Mouse (Mus musculus): ENCODE results near the gene Ihh. TPM values are rescaled to one million over a fixed set of nuclear protein-coding genes. Genes with fewer than 3 reads are reported as not detected.

The Ihh gene
- polyA plus RNA-seq (2016; fragmentation: Nextera tagmentation; extraction: Ambion mirVana) = 0.18 and 0.60 TPM in 2 replicates

DNA sequence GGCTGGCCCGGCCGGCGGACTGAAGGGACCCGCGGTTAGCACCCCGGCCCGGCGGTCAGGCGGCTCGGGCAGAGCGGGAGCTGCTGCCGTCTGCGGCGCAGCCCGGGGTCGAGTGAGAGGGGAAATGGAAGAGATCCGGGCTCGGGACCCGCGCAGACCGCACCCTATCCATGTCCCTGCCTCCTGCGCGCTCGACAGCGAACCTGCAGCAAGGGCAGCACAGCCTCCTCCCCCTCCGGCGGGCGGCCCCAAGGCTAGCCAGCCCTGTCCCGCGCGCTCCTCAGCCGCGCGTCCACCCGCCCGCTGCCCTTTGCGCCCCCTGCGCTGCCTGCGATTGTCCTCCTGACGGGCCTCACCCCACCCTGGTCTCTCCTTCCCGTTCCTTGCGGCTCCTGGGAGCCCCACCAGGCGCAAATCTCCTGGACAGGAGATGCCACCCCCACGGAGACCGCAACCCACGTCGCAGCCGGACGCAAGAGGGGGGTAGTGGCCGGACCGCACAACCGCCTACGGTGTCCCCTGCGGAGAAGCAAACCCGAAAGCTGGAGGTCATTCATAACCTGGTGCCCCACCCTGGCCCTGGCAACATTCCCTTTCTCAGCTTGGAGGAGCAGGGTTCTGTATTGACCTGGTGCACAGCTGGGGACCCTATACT is at the start of gene Ihh:
Gene Ihh, minus strand, starts transcription at position 117 of the 655 bp plus-strand sequence.
- no peak for ATAC-seq (ENCODE audit: insufficient number of reproducible peaks, insufficient read depth, low FRiP score, low TSS enrichment)
- Histone ChIP-seq H3K9me3 (no peaks in the 10 kb centered on the region), H3K27me3 (peaks cover 92% of the 10 kb centered on the region), H3K27ac (no peak within 1 kb of the TSS), H3K4me2 (replicated peaks) (peak within 1 kb of the TSS; percentile 63), H3K36me3 (no peaks in the 10 kb centered on the region), H3K4me3 (peak within 1 kb of the TSS; percentile 37), H3K4me1 (peaks cover 19% of the 10 kb centered on the region), H3K9ac (peak within 1 kb of the TSS; percentile 27; the same call in 1 of the 2 replicates)
- WGBS = under 1% methylated on average over 43 of the region's 55 CpGs

DNA sequence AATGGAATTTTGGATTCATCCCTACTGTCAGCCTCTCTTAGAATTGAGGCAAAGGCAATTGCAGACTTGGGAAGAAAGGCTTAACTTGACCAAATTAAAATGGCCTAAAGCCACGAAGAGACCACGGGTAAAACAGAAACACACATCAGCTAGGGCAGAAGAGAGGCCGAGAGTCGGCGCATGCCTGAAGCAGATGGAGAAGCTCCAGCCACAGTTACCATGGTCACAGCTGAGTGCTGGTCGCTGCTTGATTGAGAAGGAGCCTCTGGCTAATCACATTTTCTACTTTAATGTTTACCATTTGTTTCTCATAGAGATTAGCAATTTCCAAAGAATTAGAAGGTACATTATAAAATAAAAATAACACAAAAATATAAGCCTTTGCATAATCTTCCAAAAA is 49.7 kb upstream of the Ihh start:
- H3K27ac ChIP-seq = no peak overlapping the region
- H3K9me3 ChIP-seq = no peaks in the 10 kb centered on the region
- H3K4me1 ChIP-seq = 0 out of 2 replicates have a peak, but pooled peaks cover 5% of the 10 kb centered on the region
- H3K27me3 ChIP-seq = no peaks in the 10 kb centered on the region
- H3K4me2 ChIP-seq (replicated peaks) = no peak overlapping the region
- 40% methylated on average over 6 of the region's 6 CpGs for WGBS
- no peak overlapping the region for H3K9ac ChIP-seq
- H3K36me3 ChIP-seq = no peaks in the 10 kb centered on the region
- ATAC-seq (ENCODE audit: insufficient number of reproducible peaks, insufficient read depth, low FRiP score, low TSS enrichment) = no peak
- H3K4me3 ChIP-seq = no peak overlapping the region

DNA sequence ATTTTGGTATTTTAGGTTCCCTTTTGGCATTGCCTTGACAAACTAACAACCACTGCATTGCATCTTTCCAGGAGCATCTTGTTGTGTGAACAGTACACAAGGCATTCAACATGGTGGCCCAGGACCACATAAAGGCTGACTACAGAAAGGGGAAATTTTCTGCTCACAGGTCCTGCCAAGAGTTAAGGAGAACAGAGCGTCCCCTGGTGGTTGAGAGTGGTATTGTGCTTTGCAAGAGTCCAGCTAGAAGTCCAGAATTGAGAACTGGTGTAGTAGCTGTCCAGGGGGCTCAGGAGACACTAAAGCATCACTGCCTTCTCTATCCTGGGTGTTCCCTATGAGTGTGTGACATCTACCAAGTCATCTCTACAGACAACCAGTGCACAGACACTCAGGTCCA is 49.0 kb upstream of the Ihh start:
- Histone ChIP-seq H3K4me2 (replicated peaks) (no peak overlapping the region), H3K4me1 (0 out of 2 replicates have a peak, but pooled peaks cover 4% of the 10 kb centered on the region), H3K9ac (no peak overlapping the region), H3K4me3 (no peak overlapping the region), H3K27me3 (no peaks in the 10 kb centered on the region), H3K36me3 (no peaks in the 10 kb centered on the region), H3K27ac (no peak overlapping the region), H3K9me3 (no peaks in the 10 kb centered on the region)
- ATAC-seq (ENCODE audit: insufficient number of reproducible peaks, insufficient read depth, low FRiP score, low TSS enrichment) = no peak
- 0% methylated on average over 1 of the region's 1 CpGs for WGBS

DNA sequence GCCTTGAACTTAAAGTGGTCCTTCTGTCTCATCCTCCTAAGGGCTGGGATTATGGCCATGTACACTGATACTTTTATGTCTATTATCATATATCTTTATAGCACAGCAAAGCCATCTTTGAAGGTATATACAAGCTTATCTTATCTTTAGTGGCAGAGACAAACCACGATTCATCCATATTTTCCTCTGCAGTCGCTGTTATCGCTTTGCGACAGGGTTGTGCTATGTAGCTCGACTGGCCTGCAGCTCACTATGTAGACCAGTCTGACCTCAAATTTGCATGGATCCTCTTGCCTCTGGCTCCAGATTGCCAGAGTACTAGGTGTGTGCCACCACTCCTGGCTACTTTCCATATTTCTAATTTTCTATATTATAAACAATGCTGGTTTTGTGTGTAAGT is 47.7 kb upstream of the Ihh start:
- Histone ChIP-seq H3K36me3 (no peaks in the 10 kb centered on the region), H3K27ac (no peak overlapping the region), H3K4me1 (0 out of 2 replicates have a peak, but pooled peaks cover 4% of the 10 kb centered on the region), H3K9me3 (no peaks in the 10 kb centered on the region), H3K27me3 (no peaks in the 10 kb centered on the region), H3K9ac (no peak overlapping the region), H3K4me2 (replicated peaks) (no peak overlapping the region), H3K4me3 (no peak overlapping the region)
- ATAC-seq (ENCODE audit: insufficient number of reproducible peaks, insufficient read depth, low FRiP score, low TSS enrichment) = no peak
- WGBS = 87% methylated on average over 5 of the region's 5 CpGs

DNA sequence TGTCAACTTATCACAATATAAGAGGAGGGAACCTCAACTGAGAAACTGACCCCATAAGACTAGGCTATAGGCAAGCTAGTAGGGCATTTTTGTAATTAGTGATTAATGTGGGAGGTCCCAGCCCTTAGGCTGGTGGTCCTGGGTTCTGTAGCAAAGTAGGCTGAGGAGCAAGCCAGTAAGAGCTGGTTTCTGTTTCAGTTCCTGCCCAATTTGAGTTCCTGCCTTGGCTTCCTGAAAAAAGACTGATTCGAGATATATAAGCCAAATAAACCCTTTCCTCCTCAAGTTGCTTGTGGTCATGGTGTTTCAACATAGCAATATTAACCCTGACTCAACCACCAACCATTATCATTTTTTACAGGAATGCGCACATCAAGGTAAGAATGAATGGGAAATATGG is 45.8 kb upstream of the Ihh start:
- no peak overlapping the region for H3K4me2 ChIP-seq (replicated peaks)
- H3K9ac ChIP-seq = no peak overlapping the region
- WGBS = 76% methylated on average over 2 of the region's 2 CpGs
- no peak for ATAC-seq (ENCODE audit: insufficient number of reproducible peaks, insufficient read depth, low FRiP score, low TSS enrichment)
- H3K4me3 ChIP-seq = no peak overlapping the region
- H3K4me1 ChIP-seq = 0 out of 2 replicates have a peak, but pooled peaks cover 4% of the 10 kb centered on the region
- H3K27me3 ChIP-seq = no peaks in the 10 kb centered on the region
- H3K27ac ChIP-seq = no peak overlapping the region
- no peaks in the 10 kb centered on the region for H3K36me3 ChIP-seq
- no peaks in the 10 kb centered on the region for H3K9me3 ChIP-seq

DNA sequence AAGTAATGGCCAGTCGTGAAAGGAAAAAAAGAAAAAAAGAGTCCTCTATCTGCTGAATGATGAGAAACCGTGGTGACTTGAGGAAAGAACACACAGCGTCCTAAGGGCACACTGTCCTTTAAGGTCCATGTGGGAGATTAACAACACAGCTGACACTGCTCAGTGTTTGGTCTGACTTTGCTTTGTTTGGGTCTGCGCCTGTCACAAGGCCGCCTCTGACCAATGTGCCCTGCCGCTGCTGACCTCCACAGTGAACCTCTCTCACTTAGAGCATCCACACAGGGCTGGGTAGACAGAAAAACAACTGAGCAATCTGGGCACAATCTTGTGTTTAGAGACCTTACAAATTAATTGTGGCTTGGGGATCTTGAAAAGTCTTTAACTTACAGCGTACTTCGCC is 25.5 kb upstream of the Ihh start:
- no peak overlapping the region for H3K4me2 ChIP-seq (replicated peaks)
- H3K9me3 ChIP-seq = no peaks in the 10 kb centered on the region
- H3K4me1 ChIP-seq = peaks cover 8% of the 10 kb centered on the region; the same call in 1 of the 2 replicates
- H3K27ac ChIP-seq = no peak overlapping the region
- no peak for ATAC-seq (ENCODE audit: insufficient number of reproducible peaks, insufficient read depth, low FRiP score, low TSS enrichment)
- WGBS = 68% methylated on average over 8 of the region's 8 CpGs
- H3K9ac ChIP-seq = no peak overlapping the region
- H3K4me3 ChIP-seq = no peak overlapping the region
- H3K27me3 ChIP-seq = no peaks in the 10 kb centered on the region
- no peaks in the 10 kb centered on the region for H3K36me3 ChIP-seq

DNA sequence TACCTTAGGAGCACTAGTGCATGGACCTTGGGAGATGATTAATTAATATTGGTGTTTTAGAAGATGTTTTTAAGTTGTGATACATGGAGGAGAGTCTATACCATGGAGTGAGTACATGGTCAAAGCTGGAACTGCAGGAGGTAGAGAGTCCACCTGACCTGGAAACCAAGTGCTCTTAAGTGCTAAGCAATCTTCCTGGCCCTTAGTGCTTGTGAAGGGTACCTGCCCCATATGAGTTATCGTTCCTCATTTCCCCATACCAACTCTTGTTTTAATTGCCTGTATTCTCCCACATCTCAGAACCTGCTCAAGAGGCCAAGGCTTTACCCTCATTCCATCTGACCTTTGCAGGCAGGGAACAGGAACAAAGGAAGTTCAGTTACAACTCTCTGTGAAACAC is 24.5 kb upstream of the Ihh start:
- 95% methylated on average over 1 of the region's 1 CpGs for whole genome bisulfite sequencing
- no peak overlapping the region for H3K27ac ChIP-seq
- H3K4me2 ChIP-seq (replicated peaks) = no peak overlapping the region
- H3K9ac ChIP-seq = no peak overlapping the region
- no peak overlapping the region for H3K4me3 ChIP-seq
- no peaks in the 10 kb centered on the region for H3K9me3 ChIP-seq
- peaks cover 8% of the 10 kb centered on the region; the same call in 1 of the 2 replicates for H3K4me1 ChIP-seq
- no peak for ATAC-seq (ENCODE audit: insufficient number of reproducible peaks, insufficient read depth, low FRiP score, low TSS enrichment)
- H3K27me3 ChIP-seq = 0 out of 2 replicates have a peak, but pooled peaks cover 3% of the 10 kb centered on the region
- H3K36me3 ChIP-seq = no peaks in the 10 kb centered on the region

DNA sequence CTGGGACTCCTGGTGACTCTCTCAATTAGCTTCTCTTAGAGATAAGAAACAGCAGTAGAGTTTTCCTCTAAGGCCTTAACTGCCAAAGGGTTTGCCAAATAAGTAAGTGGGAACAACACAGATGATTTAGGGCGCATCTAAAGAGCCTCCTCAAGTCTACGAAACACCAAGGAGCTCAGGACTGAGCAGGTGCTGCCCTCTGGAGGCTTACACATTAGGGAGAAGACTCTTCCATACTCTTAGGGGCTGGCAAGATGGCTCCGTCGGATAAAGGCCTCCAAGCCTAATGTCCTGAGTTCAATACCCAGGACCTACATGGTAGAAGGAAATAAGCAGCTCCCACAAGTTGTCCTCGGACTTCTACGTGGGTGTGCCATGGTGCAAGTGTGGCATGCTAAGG is 22.1 kb upstream of the Ihh start:
- Histone ChIP-seq H3K4me3 (no peak overlapping the region), H3K9ac (no peak overlapping the region), H3K27ac (no peak overlapping the region), H3K9me3 (no peaks in the 10 kb centered on the region), H3K4me1 (peaks cover 2% of the 10 kb centered on the region; the same call in 1 of the 2 replicates), H3K4me2 (replicated peaks) (no peak overlapping the region), H3K36me3 (no peaks in the 10 kb centered on the region), H3K27me3 (0 out of 2 replicates have a peak, but pooled peaks cover 3% of the 10 kb centered on the region)
- 76% methylated on average over 6 of the region's 6 CpGs for WGBS
- ATAC-seq (ENCODE audit: insufficient number of reproducible peaks, insufficient read depth, low FRiP score, low TSS enrichment) = no peak

DNA sequence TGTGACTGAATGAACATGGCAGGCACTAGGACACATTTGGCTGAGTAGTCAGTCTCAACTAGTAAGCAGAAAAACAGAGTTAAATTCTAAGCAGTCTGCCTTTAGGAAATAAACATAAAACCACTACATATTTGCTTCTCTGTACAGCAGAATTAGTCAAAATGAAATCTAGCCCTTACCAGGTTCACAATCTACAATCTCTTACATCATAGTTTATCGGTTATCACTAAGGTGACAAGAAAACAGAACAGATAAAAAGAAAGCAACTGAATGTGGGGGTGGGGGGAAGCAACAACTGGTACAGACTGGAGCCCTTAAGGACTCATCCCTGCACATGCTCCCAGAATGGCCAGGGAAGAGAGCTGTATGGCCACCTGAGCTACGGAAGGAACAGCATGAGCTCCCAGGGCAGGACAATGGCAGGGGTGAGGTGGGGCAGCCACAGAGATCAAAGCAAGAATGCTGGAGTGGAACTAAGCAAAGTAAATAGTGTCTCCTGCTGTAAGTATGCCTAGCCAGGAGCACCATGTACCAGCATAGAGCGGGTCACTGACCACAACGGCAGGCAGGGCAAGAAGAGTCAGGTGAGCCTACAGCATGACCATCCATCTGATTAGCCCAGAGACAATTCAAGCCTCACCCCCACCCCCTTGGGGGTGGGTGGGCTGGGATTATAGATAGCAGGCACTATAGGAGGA is 20.0 kb upstream of the Ihh start:
- no peak overlapping the region for H3K27ac ChIP-seq

DNA sequence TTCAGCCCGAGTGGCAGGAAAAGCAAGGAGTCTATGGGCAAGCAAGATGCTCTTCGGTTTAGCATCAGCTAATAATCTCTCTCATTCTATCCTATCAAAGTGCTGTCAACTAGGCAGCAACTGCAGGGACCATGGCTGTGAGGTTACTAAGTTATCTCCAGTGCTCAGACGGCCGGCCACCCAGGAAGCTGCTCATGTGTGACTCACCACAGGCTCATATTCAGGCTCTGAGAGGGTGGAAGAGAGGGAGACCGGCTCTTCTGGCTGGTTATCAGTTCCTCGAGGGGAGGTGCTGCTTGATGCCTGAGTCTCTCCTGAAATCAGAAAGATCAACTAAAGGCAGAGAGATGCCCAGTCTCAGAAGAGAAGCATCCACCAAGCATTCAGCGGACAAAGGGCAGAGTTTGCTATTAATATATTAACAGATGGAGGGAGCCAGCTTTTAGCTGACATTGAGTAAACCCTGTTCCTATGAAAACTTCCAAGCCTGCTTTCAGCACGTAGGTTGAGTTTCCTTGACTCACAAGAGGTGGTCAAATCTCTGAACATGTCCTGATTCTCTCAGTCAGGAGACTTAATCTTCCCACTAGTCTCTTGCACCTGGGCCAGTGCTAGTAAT is 16.6 kb upstream of the Ihh start:
- WGBS = 73% methylated on average over 8 of the region's 8 CpGs
- H3K4me1 ChIP-seq = peaks cover 9% of the 10 kb centered on the region
- H3K4me2 ChIP-seq (replicated peaks) = no peak overlapping the region
- H3K27me3 ChIP-seq = peaks cover 8% of the 10 kb centered on the region; the same call in 1 of the 2 replicates
- no peaks in the 10 kb centered on the region for H3K9me3 ChIP-seq
- no peak for ATAC-seq (ENCODE audit: insufficient number of reproducible peaks, insufficient read depth, low FRiP score, low TSS enrichment)
- H3K36me3 ChIP-seq = no peaks in the 10 kb centered on the region
- H3K27ac ChIP-seq = no peak overlapping the region
- no peak overlapping the region for H3K4me3 ChIP-seq
- no peak overlapping the region for H3K9ac ChIP-seq

More for the DNA sequence above, 20.0 kb upstream of the Ihh start:
- Histone ChIP-seq H3K4me1 (no peaks in the 10 kb centered on the region), H3K4me3 (no peak overlapping the region), H3K9me3 (no peaks in the 10 kb centered on the region), H3K36me3 (no peaks in the 10 kb centered on the region), H3K4me2 (replicated peaks) (no peak overlapping the region), H3K9ac (no peak overlapping the region), H3K27me3 (0 out of 2 replicates have a peak, but pooled peaks cover 3% of the 10 kb centered on the region)
- 70% methylated on average over 4 of the region's 4 CpGs for WGBS
- no peak for ATAC-seq (ENCODE audit: insufficient number of reproducible peaks, insufficient read depth, low FRiP score, low TSS enrichment)

DNA sequence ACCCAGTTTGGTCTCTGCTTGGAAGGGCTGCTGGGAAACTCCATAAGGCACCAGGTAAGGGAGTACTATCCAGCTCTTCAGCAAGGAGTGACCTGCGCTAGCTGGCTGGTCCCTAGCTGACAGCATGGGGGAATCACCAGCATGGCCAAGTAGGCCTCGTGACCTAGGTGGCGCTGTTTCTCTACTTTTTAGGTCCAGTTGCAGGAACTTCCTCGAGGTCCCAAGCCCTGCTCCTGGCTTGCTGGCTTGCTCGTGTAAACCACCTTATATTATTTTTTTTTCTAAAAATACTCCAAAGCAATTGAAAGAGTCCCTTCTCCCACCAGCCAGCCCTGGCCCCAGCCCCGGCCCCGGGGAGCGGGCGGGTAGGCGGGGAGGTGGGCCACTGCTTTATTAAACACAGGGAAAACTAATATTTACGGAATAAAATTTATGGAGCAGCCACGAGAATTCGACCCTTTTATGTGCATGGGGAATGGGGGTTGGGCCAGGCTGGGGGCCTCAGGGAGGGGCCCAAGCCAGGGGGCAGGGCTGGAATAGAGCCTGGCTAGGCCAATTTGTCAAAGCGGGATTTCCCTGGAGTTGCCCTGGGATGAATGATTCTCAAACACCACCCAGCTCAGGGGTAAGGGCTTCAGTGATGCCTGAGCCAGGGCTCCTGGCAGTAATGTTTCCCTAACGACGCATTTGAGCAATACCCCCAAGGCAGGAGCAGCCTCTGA is 13.2 kb upstream of the Ihh start:
- ATAC-seq (ENCODE audit: insufficient number of reproducible peaks, insufficient read depth, low FRiP score, low TSS enrichment) = 0 out of 2 replicates have a peak, but pooled peaks have one; percentile 56
- peaks cover 9% of the 10 kb centered on the region for H3K4me1 ChIP-seq
- H3K9me3 ChIP-seq = no peaks in the 10 kb centered on the region
- peak overlapping the region; percentile 32 for H3K4me2 ChIP-seq (replicated peaks)
- H3K27ac ChIP-seq = no peak overlapping the region
- H3K27me3 ChIP-seq = peaks cover 10% of the 10 kb centered on the region; the same call in 1 of the 2 replicates
- H3K4me3 ChIP-seq = no peak overlapping the region
- no peak overlapping the region for H3K9ac ChIP-seq
- WGBS = 12% methylated on average over 16 of the region's 16 CpGs
- H3K36me3 ChIP-seq = no peaks in the 10 kb centered on the region

Data from embryonic facial prominence, embryonic 12.5 days (tissue).